ENCODE assay signal across 8 mouse cellular contexts in genomic region chr4:102087566-102088234, GRCm38 (mm10). TPM values are rescaled to one million over a fixed set of nuclear protein-coding genes. Genes with fewer than 3 reads are reported as not detected.
A peak's percentile ranks its signal among the peaks of the same experiment; 100 is the strongest.
DNase-seq lines count a peak whose midpoint lies in the region; ATAC-seq lines count a peak whose summit lies in the region.

No protein-coding gene starts in this region.

- peaks cover 49% of the 10 kb centered on the region for H3K27me3 ChIP-seq in midbrain, embryonic 10.5 days (ENCODE audit: low read depth, poor library complexity, severe bottlenecking)
- H3K27me3 ChIP-seq in stomach, embryonic 16.5 days (ENCODE audit: control insufficient read depth, insufficient read depth, low read length): peaks cover 11% of the 10 kb centered on the region

- under 1% methylated on average over 64 of the region's 64 CpGs for WGBS in midbrain, embryonic 10.5 days
- WGBS in stomach, embryonic 16.5 days: under 1% methylated on average over 64 of the region's 64 CpGs

- no peaks in the 10 kb centered on the region for H3K36me3 ChIP-seq in midbrain, embryonic 10.5 days
- no peaks in the 10 kb centered on the region for H3K36me3 ChIP-seq in stomach, embryonic 16.5 days (ENCODE audit: control insufficient read depth, insufficient read depth, low read length)

- H3K9me3 ChIP-seq in midbrain, embryonic 10.5 days (replicated peaks): no peaks in the 10 kb centered on the region
- H3K9me3 ChIP-seq in stomach, embryonic 16.5 days (replicated peaks; ENCODE audit: control insufficient read depth, low read length): no peaks in the 10 kb centered on the region

- peak overlapping the region; percentile 50 for H3K27ac ChIP-seq in midbrain, embryonic 10.5 days (replicated peaks)
- H3K27ac ChIP-seq in stomach, embryonic 16.5 days (ENCODE audit: low read length): no peak overlapping the region

- ATAC-seq in stomach, embryonic 16.5 days (ENCODE audit: insufficient read depth, low FRiP score): peak; percentile 68

- peak overlapping the region; percentile 63 for H3K9ac ChIP-seq in stomach, embryonic 16.5 days (ENCODE audit: low read length)

- peaks cover 17% of the 10 kb centered on the region for H3K4me1 ChIP-seq in midbrain, embryonic 10.5 days
- H3K4me1 ChIP-seq in stomach, embryonic 16.5 days (ENCODE audit: control insufficient read depth, insufficient read depth, low read length): peaks cover 4% of the 10 kb centered on the region; the same call in 1 of the 2 replicates

- DNase-seq in left cerebral cortex, adult 18-20 months (ENCODE audit: low spot score in 2 of 2): peak; percentile 60 to 71
- no peak for DNase-seq in left cerebral cortex, adult 11 months (ENCODE audit: low spot score)
- DNase-seq in cerebellum, postnatal 25 days: peak; percentile 88 to 92
- peak; percentile 31 to 37 for DNase-seq in frontal cortex, postnatal 25 days (ENCODE audit: low spot score in 2 of 2)
- peak; percentile 18 to 42 for DNase-seq in layer of hippocampus, postnatal 25 days (ENCODE audit: extremely low spot score in 1 of 2, low spot score in 1 of 2)
- DNase-seq in midbrain, embryonic 10.5 days (ENCODE audit: low spot score): peak; percentile 63
- DNase-seq in urinary bladder, postnatal 36 days (ENCODE audit: low spot score in 2 of 2): no peak

- peak overlapping the region; percentile 75 for H3K4me3 ChIP-seq in midbrain, embryonic 10.5 days
- peak overlapping the region; percentile 58 for H3K4me3 ChIP-seq in stomach, embryonic 16.5 days (replicated peaks; ENCODE audit: low read length)

- peak overlapping the region; percentile 95 for H3K4me2 ChIP-seq in stomach, embryonic 16.5 days (ENCODE audit: low read depth, low read length)

RNA-seq across cellular contexts. Expression of gene Pde4b, which starts 0.4 kb away (rescaled TPM):
- total RNA-seq in left cerebral cortex, adult 18-20 months (2021): 100 to 1,000 TPM; 119 to 125 TPM
- 10 to 100 TPM; 65.7 TPM for total RNA-seq in layer of hippocampus, postnatal 25 days (2021)
- 5.6 and 6.0 TPM in 2 replicates for polyA plus RNA-seq in midbrain, embryonic 10.5 days (2016; fragmentation: Nextera tagmentation; extraction: Ambion mirVana)
- 12.5 and 12.9 TPM in 2 replicates for polyA plus RNA-seq in stomach, embryonic 16.5 days (2015; fragmentation: Nextera tagmentation; extraction: Ambion mirVana)

Comparison
In these comparisons a context has a peak if more than half of its experiments do, and no peak if none do; other contexts are left out.
1. DNase-seq: peak in left cerebral cortex, adult 18-20 months (2 of 2), cerebellum, postnatal 25 days (2 of 2), frontal cortex, postnatal 25 days (2 of 2), layer of hippocampus, postnatal 25 days (2 of 2) and midbrain, embryonic 10.5 days (single experiment); none in left cerebral cortex, adult 11 months (single experiment) and urinary bladder, postnatal 36 days (0 of 2).